Mouse (Mus musculus) ZHBTc4 (cell line): Measurements from ENCODE around the gene Fignl1.

Experiments
- DNase-seq: peaks from one replicate; pipeline ENCODE4 v3.0.0-alpha.2; 2011; ENCODE audit warnings: low read depth, low spot score

The Fignl1 gene

DNA sequence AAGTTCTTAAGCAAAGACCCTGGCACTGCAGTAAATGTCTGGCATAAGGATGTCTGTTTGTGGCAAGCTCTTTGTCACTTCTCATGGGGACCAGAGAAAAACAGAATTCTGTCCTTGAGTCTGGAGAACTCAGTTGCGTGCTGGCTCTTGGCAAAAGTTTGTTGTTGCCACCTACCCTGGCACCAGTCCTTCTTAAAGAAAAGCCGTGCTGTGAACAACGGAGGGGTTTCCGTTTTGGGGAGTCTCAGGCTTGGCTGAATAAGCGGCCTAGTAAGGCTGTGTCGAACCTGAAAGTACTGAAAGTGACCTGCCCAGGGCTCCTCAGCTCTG is 24.0 kb upstream of the Fignl1 start:
- DNase-seq, result no peak

DNA sequence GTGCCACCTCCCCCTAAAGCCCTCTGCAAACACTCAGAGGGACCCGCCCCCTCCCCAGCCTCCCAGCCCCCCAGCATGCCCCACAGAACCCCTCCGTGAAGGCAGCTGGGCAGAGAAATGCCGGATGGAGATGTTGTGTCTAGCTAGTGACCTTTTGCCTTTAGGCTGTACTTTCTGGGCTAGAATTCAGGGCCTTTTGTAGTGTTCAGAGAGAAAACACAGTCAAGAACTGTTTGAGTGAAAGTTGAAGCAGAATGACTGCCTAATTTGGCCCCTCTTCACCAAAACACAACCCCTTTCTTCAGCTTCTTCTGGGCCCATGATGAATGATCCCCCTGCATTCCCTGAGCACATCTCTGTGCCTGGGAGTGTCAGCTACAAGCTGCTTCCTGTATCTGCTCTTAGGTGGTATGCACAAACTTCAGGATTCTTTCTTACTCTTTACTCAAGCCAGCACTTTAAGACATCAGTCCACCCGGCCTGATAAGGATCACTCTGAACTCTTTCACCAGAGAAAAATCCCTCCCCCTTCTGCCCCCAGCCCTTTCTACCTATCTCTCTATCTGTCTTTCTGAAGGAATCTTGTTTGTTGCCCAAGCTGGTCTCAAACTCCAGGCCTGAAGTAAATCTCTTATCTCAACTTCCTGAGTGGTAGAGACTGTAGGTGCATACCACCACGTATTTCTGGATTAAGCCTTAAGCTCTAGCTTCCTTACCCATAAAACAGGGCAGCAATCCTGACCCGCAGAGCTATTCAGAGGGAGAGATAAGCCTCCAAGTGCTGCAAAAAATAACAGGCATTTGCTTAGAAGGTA is 23.4 kb upstream of the Fignl1 start:
- no peak for DNase-seq

DNA sequence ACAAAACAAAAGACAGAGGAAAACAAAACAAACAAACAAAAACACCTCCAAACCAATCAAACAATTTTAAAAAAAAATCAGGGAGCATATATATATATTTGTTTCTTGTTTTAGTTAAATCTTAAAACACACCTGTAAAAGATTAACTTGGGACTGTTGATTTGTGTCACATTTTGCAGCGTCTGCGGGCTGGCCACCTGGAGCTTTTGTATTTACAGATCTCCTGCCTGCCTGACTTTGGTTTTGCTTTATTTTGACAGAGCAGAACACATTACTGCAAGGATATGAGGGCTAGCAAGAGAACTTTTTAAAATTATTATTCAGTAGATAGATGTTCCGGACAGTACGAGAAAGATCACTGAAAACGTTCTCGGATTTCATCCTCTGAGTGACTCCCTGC is 22.8 kb upstream of the Fignl1 start:
- no peak for DNase-seq

DNA sequence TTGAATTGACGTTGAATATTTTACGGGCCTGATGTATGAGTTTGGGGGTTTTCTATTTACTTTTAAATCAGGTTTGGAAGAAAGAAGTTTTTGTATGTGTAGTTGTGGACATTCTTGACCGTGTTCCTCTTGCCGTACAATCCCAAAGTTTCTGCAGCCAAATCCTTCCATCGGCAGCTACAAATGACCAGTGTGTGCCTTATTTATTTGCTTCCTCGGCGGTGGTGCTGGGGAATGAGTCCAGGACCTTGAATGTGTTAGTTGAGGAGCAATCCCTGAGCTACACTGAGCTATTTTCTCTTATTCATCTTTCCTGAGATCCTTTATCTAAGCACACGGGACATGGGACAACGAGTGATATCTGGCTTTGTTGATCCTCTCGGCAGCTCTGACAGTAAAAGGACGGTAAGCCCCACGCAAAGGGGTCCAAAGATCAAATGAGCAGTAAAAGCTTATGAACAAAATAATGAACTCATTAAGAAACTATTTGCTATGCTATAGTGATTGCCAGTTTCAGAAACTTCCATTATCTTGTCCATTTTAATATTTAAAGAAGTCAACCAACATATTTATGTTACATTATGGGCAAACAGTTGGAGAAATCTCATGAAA is 22.2 kb upstream of the Fignl1 start:
- DNase-seq, result no peak

DNA sequence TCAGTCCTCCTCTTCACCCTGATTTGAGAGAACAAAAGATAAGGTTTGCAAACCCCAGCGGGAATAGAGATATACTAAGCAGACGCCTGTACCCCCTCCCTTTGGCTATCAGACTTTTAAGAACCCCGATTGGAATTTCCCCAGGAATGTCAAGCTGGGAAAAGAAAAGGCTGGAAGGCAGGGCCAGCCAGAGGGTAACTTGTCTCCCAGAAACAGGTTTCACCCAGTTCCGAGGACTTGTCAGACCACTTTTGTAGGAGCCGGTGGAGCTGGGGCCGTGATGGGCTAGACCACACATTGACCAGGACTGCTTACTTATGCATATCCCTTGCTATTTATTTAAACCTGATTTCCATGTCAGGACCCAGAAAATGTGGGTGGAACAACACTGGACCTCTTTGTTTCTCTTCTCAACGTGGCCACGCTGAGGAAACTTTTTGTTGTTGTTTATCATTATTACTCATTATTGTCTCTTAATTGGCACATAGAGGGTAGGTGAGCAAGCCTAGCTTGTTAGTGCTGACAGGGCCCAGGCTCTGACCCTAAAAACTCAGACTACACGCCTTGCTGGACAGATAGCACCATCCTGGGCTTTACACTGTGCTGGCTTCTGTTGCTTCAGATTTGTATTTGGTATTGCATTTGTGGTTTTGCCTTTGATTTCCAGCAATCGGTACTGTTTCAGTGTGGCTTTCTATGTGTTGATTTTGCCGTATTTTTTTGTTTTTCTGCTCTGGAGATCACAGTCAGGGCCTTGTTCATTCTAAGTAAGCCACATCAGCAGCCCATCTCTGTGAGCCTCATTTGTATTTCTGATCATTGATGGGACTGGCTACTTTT is 20.6 kb upstream of the Fignl1 start:
- peak; percentile 90 for DNase-seq

DNA sequence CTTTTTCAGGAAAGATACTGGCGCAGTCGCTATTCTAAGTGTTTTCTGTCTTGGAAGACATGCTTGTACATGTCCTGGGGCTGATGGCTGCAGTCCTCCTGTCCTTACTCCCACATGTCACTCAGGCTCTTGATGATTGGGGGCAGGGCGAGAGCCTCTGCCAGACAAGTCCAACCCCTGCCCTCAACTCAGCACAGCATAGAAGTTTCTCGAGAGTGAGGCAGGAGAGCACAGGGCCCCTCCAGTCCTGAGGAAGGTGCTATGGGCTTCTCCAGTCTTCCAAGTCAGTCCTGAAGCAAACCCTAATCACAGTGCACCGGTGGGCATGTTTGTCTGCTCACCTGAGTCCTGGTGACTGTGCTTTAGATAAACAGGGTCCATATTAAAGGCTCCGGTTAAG is 20.0 kb upstream of the Fignl1 start:
- peak; percentile 84 for DNase-seq

DNA sequence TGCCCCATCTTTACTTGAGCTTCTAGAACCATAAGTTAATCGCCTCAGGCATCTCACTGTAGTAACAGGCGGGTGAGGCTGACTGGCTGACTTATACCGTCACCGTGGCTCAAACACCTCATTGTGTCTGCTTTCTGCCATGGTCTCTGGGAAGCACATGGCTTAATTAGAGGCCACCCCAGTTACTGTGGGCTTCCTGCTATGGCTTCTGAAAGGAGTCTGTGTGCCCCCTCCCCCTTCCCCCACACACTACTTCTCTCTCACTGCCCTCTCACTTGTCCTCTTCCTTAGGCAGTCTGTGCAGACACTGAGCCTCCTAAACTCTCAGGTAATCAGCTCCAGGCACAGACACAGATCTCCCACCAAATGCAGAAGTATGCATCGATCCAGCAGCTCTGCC is 19.5 kb upstream of the Fignl1 start:
- DNase-seq, result no peak

DNA sequence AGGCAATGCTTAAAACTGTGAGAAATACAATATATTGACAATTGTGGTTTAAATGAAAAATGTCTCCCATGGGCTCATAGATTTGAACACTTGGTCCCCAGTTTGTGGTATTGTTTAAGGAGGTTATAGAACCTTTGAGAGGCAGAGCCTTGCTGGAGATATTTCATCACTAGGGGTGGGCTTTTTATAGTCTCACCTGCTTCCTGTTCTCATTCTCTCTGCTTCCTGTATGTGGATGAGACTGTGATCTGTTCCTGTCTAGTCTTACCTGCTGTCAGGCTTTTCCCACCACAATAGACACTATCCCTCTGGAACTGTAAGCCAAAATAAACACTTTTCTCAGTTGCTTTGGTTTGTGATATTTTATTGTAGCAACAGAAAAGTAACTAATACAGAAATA is 17.7 kb upstream of the Fignl1 start:
- no peak for DNase-seq

DNA sequence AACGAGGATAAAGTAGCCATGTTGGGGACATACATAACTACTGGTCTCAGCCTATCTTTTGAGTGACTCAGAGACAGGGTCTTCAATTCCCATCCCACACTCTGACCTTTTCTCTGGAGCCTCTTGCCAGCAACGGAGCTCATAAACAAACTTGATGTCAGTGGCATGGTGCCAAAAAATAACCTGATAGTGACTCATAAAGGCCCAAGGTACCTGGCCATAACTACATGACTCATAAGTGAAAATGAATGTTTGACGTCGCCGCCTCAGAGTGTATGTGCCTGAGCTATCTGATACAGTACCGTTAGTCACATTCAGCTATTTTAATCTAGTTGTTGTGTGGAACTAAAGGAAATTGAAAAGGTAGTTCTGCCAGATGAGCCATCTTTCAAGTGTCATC is 16.9 kb upstream of the Fignl1 start:
- DNase-seq, result no peak

DNA sequence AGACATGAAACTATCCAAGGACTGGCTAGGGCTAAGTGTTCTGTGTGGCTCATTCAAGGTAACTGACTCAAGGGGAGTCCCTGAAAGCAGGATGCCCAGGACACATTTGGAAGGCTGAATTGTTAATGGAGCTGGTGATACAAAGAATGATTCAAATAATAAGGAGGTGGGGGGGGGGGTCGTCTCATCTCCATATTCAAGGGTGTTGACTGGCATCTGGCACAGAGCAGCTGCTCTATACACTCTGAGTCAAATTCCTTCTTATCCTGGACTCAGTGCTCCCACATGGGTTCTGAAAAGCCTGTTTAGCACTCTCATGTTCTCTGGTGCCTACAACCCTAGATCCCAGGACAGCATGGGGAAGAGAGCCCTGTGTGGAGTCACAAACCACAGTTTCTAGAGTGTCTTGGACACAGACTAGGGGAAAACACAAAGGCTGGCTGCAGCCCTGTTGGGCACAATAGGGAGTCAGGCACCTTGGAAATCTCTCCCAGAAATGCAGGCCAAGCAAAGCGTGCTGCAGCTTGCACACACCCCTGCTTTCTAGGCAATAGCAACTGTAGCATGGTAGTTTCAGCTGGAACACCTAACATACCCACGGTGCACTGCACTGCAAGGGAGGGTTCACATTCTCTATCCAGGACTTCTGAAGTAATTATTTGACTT is 16.3 kb upstream of the Fignl1 start:
- no peak for DNase-seq

DNA sequence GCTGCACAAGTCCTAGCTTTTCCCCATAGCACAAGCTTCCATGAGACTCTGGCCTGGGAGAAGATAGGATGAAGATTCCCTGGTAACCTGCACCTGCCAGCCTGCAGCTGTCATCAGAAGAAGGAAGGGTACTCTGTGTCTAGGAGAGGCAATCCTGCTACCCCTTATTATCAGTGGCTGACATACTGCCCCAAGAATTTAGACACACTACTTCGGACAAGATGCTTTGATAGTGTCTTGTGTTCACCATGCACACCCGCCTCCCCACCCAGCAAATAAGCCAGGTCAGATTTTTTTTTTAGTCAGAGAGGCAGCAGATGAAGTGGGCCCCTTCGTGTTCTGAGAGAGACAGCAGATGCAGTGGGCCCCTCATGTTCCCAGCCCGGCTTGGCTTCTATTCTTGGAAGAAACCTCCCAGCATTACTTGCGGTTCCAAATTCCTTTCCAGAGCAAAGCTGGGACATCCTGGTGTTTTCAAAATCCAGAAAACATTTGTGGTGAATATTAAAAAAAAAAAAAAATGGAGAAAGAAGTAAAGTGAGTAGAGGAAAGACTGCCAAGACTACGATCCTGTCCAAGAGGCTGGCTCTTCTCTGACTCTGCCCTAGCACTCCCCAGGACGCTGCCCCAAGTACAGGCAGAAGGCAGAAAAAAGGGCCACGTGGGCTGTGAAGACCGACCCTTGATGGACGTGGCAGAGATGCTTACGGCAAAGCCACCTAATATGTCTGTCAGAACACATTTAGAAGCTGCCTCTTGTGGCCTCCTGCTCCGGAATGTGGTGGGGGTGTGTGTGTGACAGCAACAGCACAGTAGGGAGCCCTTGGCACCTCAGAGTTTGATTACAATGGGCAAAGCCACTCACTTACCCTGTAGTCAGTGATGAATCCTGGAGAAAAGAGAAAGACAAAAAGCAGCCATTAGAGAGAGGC is 15.5 kb upstream of the Fignl1 start:
- DNase-seq, result peak; percentile 43

DNA sequence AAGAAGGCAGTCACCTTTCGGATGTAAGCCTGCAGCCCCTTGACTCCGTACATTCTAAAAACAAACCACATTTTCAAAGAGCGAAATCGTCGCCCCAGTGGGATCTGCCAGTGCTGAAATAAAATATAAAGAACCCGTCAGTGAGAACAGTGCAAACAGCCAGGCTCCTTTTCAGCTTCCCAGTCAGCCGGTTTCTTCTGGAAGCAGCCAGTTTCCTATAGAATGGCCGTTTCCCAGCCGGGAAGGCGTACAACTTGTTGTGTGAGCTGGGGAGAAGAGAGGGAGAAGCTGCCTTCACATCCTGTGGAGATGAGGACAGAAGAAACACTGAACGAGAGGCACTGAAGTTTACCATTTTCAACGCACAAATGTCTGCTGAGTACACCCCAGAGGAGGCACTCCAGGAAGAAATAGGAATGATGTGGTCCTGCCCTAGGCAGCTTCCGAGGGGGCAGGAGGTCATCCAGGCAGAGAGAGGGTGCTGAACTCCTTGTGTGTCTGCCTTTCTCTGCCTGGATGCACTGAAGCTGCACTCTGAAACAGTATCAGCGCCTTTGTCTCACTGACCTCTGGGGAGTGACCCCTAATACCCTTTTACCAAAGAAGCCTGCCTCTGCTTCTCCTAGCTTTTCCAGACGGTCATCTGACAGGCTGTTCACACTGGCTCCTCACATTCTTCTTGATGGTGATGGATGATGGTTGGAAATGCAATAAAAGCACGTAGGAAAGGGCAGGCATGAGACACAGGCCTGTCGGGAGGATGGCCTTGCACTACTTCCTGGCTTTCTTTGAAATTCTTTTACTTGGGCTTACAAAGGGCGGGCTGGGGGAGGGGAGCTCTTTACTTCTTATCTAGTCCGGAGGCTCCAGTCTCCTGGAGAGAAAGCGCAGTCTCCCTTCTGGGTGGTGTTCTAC is 13.7 kb upstream of the Fignl1 start:
- peak; percentile 92 for DNase-seq

DNA sequence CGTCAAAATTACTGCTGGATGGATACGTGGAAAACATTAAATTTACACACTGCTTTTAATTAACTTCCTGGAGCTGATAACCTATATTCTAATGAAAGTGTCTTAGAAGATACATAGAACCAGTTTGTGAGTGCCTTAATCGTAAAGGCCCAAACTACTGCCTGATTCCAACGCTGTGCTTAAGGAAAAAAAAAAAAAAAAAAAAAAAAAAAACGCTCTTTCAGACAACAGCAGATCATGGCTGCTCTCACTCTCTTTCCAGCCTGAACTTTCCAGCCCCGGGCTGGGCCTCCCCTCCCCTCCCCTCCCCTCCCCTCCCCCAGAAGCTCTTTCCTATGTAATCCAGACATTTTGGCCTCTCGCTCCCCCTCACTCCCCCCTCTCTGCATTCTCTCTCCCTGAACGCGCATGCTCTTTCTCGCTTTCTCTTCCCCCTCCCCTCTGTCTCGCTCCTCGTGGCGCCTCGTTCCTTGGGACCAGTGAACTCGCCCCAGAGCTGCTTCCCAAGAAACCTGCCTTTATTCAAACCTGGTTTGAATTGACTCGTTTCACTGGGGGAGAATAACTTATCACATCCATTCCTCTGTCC is 12.7 kb upstream of the Fignl1 start:
- DNase-seq, result peak; percentile 96

DNA sequence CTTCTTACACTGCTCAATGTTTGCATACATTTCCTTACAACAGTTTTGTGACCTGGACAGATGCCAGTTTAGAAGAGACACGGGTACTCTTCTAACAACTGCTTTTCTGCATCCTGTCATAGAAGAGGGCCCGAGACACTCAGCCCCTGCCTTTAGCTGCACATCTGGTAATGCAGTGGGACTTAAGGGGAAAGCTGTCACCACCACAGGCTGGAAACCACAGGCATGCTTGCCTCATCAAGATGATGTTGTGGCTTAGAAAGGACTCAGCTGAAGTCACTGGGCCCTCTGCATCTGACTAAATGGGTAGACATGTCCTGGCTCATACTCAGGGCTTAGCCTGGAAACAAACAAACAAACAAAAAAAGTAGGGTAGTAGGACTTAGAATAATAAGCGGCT is 12.0 kb upstream of the Fignl1 start:
- no peak for DNase-seq

DNA sequence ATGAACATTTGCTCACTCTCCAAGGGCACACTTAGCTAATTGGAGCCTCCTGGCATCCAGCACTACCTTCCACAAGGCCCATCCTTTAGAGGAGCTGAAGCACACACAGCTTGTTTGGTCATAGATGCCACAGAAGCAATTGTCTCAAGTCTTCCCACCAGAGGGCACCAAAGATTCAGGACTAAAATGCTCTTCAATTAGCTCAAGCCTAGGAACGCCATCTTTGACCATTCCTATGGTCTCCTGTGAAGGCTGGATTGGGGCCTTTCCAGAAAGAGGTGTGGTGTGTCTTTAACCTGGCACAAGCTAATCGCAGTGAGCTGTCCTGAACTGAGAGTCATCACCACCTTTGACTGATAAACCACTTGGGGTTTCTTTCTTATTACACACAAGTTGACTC is 11.5 kb upstream of the Fignl1 start:
- peak; percentile 95 for DNase-seq

DNA sequence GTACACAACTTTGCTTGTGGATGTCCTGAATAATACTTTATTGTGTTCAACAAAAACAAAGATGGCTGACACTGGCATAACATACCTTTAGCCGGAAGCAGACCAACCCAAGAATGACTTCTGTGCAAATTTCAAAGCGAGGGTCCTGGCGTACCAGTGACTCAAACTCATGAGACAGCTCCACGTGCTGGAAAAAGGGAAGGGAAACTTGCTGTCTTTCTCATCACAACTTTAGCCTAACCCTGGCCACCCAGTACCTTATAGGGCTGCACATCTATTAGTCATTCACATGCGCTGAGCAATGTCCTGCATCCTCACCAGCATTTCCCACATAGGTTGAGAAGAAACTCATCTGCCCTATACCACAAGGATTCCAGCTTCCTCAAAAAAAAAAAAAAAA is 10.4 kb upstream of the Fignl1 start:
- no peak for DNase-seq

DNA sequence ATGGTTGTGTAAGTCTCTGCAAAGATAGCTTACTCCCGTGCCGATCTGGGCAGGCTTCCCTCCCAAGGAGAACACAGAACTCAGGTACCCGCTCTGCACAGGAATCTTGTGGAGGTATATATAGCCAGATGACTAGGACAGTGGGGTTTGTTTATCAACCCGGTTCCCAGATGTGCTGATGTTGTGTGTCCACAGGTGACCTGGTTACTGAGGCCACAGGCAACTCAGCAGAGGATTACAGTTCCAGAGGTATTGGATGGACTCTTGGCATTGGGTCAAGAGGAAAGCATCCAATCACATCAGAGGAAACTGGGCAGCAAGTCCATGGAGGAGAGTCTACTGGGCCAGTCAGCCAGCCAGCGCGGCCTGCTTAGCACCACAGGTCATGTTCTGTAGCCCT is 10.0 kb upstream of the Fignl1 start:
- DNase-seq, result no peak

DNA sequence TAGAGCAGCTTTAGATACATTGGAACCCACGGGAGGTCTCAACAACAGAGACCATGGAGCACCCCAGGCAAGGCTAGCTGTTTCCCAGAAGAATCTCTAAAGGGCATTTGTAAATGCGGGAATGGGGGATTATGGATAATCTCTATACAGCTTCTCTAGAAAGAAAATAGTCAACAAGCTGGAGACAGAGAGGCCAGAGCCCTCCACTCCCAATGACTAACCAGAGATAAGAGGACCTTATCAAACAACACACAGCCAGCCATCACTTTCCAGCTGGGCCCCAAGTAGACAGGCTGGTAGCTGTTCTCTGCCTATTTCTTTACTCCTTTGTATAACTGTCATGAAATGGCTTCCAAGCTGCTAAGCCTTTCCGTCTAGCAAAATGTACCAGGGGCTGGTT is 7.0 kb upstream of the Fignl1 start:
- no peak for DNase-seq

DNA sequence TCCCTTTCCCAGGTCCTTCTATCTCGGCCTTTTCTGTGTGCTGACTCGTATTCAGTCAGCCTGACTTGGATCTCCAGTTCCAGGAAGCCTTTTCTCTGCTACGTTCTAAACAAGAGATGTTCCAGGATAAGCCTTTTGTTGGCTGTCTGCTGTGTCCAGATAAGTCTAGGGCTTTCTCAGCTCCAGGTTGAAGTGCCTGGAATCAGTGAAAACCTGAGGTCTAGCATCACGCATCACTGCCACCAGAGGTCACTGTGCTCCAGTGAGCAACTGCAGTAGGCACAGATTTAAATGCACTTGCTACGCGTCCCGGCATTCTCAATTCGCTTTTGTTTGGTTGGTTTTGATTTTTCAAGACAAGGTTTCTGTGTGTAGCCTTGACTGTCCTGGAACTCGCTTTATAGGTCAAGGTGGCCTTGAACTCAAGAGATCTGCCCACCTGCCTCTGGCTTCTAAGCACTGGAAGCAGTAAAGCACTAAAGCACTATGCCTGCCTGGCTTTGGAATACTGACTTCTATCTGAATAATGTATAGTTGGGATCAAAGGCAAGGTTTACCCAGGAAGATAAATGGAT is 3.2 kb upstream of the Fignl1 start:
- DNase-seq, result peak; percentile 94
